Mouse (Mus musculus): ENCODE measurements around the gene D6Wsu163e.

DNA sequence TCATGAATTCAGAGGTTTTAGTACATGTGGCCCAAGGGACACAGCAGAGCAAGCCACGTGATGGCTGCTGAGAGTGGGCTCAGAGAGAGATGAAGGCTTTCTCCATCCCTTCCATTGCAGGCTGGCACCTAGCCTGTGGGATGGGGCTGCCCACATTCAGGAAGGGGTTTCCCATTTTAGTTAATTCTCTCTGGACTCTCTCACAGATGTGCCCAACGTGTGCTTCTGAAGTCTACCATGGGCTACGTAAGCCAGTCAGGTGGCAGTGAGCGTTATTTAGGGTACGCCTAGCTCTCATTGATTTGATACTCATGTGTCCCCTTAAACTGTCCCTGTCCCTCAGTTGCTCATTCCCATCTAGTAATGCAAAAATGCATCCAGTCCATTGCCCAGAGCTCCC, 24.8 kb upstream of the D6Wsu163e start:
- TF ChIP-seq CTCF (IDR thresholded peaks at IDR 0.05; ENCODE audit: extremely low read depth, insufficient read depth, low read length) = no peak
- no peak for TF ChIP-seq POLR2A (IDR thresholded peaks at IDR 0.05; ENCODE audit: extremely low read depth, insufficient read depth, low read length)
